Mouse (Mus musculus) kidney, postnatal 36 days (tissue): ENCODE results near the gene Cdkl4.
A peak's percentile ranks its signal among the peaks of the same experiment; 100 is the strongest.
"Not testable (repeated sequence)": the region's sequence is repeated elsewhere in the genome, so short reads cannot be mapped to it uniquely, and the experiment has no call there.

Experiments used
- DNase-seq, 2 experiments: peaks; one replicate each; pipeline ENCODE4 v3.0.0; 2021 to 2022; ENCODE audit warnings: mixed read lengths in 2 of 2

The Cdkl4 gene

DNA sequence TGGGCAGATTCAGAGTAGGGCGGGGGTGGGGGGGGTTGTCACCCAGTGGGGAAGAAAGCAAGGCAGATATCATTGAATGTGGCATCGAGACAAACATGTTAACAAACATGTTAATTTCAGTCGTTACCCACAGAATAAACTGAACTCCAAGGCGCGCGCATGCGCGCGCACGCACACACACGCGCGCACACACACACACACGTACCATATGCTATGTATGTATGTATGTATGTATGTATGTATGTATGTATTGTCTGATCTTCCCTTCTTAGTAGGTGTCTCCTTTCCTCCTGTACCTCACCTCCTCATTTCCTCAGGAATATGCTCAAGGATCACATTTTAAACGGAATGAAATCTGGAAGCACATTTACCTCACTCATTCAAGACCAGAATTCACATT is at the start of gene Cdkl4:
Gene Cdkl4, minus strand, starts transcription at position 175 of the 400 bp plus-strand sequence.
- no peak for DNase-seq

DNA sequence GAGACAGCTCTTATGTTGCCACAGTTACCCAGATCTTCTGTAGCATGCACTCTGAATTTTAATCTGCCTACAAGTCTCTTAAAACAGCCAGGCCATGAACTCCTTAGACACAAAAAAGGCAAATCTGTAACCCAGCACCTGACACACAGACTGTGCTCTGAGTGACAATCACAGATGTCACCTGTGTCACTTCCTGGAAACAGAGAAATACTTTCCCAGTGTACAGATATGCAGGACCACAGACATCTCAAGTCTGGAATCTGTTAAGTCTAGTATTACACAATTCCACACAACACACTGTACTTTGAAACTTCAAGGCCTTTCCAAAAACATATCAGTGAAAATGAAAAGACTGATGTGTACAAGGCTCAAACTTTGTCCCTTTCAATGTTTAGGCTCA is 47.4 kb upstream of the Cdkl4 start:
- no peak for DNase-seq

- no peak for DNase-seq
Measured at GRCm38 (mm10) chr17:80621691-80622090, 44.1 kb upstream of the Cdkl4 start.

GRCm38 (mm10) chr17:80620786-80621423 is 43.3 kb upstream of the Cdkl4 start:
- DNase-seq, result peak; percentile 44 to 80

GRCm38 (mm10) chr17:80619556-80619955 is 41.9 kb upstream of the Cdkl4 start:
- DNase-seq, result no peak

DNA sequence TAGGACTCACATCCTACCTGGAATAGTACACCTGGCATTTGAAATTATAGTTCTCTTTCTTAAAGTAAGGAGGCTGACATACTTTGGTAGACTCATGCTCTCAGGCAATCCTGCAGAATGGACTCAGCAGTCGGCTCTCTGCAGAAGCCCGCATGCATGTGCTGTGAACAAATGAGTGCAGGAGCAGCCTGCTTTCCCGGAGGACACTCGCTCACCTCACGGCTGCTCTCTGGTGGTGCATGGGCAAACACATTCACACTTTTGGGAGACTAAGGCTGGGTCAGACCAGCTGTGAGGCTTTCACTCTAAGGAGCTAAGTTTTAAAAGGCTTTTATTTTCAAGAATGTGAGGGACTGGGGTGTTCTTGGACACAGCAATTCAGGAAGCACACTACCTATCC is 41.3 kb upstream of the Cdkl4 start:
- DNase-seq, result no peak

DNA sequence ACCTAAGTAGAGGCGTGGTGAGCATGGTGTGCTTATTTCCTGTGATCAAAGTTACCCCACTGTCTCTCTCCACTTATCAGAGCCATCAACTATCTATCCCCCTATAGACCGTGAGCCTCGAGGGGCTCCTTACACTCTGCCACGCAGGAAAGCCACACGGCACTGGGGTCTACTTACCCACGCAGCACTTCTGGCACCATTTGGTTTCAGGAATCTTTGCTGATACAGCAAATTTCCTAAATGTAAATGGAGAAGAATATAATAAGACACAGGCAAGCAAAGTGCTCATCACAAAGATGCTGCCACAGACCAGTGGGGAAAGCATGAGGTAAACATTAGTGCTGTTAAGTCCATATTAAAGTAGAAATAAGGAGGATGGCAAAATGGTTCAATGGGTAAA is 26.2 kb upstream of the Cdkl4 start:
- no peak for DNase-seq

GRCm38 (mm10) chr17:80603079-80603625 is 25.5 kb upstream of the Cdkl4 start:
- DNase-seq, result no peak

GRCm38 (mm10) chr17:80601371-80601770 is 23.8 kb upstream of the Cdkl4 start:
- peak; percentile 17 to 68 for DNase-seq

- DNase-seq, result no peak
Measured at GRCm38 (mm10) chr17:80583051-80583450, 5.4 kb upstream of the Cdkl4 start.

- peak; percentile 35 to 43 for DNase-seq
Measured at GRCm38 (mm10) chr17:80579901-80580300, 2.3 kb upstream of the Cdkl4 start.

GRCm38 (mm10) chr17:80579089-80579488 is 1.5 kb upstream of the Cdkl4 start:
- DNase-seq, result no peak

DNA sequence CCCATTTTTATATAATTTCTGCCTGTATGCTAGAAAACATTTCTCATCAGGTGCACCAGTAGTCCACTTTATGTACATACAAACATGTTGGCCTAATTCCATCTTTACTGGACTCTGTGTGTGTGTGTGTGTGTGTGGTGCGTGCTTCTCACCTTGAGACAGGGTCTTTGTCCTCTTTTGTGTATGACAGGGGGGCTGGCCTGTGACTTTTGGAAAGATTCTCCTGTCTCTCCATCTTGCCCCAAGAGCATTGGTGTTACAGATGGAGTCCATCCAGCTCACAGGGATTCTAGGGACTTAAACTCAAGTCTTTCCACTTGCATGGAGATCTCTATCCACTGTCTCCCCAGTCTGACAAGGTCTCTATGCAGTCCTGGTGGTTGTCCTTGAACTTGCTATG is 428 bp upstream of the Cdkl4 start:
- DNase-seq, result no peak

GRCm38 (mm10) chr17:80577214-80577613 is 399 bp downstream of the Cdkl4 start:
- DNase-seq, result peak; percentile 40 to 67

GRCm38 (mm10) chr17:80575008-80575407 is 2.6 kb downstream of the Cdkl4 start:
- peak; percentile 35 to 40 for DNase-seq

GRCm38 (mm10) chr17:80574471-80574965 is 3.1 kb downstream of the Cdkl4 start:
- no peak for DNase-seq

- no peak for DNase-seq
Measured at GRCm38 (mm10) chr17:80572187-80572935, 5.3 kb downstream of the Cdkl4 start.

GRCm38 (mm10) chr17:80571460-80571859 is 6.2 kb downstream of the Cdkl4 start:
- no peak for DNase-seq

DNA sequence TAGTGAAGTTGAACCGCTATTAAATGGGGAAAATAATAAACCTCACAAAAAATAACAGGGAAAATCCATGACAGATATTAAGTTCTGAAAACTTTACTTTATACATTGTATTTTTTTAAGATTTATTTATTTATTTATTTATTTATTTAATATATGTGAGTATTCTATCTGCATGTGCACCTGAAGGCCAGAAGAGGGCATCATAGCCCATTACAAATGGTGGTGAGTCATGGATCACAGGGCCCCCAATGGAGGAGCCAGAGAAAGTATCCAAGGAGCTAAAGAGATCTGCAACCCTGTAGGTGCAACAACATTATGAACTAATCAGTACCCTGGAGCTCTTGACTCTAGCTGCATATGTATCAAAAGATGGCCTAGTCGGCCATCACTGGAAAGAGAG is 7.9 kb downstream of the Cdkl4 start:
- DNase-seq, result not testable (repeated sequence)

GRCm38 (mm10) chr17:80568842-80569601 is 8.6 kb downstream of the Cdkl4 start:
- no peak for DNase-seq

DNA sequence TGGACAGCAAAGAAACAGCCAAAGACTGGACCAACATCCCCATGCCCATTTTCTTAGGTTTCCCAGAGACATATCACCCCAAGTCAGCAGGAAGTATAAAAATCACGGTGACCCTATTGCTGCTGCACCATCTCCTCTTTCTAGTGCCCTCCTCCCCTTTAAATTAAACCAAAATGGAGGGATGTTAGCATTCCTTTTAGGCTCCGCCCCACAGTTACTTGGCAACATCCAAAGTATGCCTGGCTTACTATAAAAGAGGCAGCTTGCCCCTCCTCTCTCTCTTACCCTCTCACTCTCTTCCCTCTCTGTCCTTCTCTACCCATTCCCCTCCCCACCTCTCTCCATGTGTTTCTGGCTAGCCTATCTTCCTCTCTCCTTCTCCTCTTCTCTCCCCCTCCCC is 9.2 kb downstream of the Cdkl4 start:
- no peak for DNase-seq

GRCm38 (mm10) chr17:80564611-80564924 is 13.0 kb downstream of the Cdkl4 start:
- peak in 1 of 2 experiments; percentile 42 for DNase-seq
